Mouse (Mus musculus): ENCODE measurements around the gene N4bp2l2. TPM values are rescaled to one million over a fixed set of nuclear protein-coding genes. Genes with fewer than 3 reads are reported as not detected.
"Not testable (repeated sequence)": the region's sequence is repeated elsewhere in the genome, so short reads cannot be mapped to it uniquely, and the experiment has no call there.

The N4bp2l2 gene
- total RNA-seq, 1 experiment from 2014 or later = 148 TPM

DNA sequence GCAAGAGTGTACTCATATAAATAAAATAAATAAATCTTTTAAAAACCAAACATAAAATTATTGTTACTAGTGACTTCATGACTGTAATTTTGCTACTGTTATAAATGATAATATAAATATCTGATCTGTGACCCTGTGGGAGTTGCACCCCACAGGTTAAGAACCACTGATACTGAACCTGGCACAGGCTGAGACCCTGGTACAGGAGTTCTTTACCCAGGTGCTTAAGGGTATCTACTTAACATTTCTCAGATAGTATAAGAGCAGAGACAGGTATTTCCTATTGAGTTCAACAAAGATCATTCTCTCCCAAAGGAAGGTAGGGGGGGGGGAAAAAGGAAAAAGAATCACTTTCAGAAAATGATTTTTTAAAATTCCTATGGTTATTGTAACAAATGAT is 11.4 kb downstream of the N4bp2l2 start:
- ATAC-seq (replicated peaks; ENCODE audit: insufficient number of reproducible peaks, low FRiP score, low TSS enrichment, poor library complexity, severe bottlenecking) = no peak

DNA sequence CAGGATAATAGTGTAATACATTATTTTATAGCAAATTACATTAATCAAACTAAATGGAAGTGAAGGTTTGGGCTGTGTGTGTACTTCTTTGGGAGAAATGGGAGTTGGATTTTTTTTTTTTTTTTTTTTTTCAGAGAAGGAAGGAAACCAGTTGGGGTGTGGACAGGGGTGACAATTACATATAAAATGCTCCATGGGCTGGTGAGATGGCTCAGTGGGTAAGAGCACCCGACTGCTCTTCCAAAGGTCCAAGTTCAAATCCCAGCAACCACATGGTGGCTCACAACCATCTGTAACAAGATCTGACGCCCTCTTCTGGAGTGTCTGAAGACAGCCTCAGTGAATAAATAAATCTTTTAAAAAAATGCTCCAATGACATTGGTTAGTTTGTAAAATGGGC is 13.4 kb downstream of the N4bp2l2 start:
- no peak for ATAC-seq (replicated peaks; ENCODE audit: insufficient number of reproducible peaks, low FRiP score, low TSS enrichment, poor library complexity, severe bottlenecking)

DNA sequence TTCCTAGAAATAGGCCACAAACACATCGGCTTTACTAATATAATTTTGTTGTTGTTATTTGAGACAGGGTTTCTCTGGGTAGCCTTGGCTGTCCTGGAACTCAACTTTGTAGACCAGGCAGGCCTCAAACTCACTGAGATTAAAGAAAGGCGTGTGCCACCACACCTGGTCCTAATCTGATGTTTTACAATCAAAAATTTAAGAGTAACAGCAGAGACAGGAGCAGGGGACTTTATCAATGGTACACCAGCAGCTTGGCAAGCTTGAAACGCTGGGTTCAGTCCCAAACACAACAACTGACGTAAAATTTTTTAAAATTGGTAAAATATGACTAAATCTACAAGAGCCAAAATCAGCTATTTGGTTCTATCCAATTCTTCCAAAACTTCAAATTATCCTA is 21.1 kb downstream of the N4bp2l2 start:
- no peak for ATAC-seq (replicated peaks; ENCODE audit: insufficient number of reproducible peaks, low FRiP score, low TSS enrichment, poor library complexity, severe bottlenecking)

DNA sequence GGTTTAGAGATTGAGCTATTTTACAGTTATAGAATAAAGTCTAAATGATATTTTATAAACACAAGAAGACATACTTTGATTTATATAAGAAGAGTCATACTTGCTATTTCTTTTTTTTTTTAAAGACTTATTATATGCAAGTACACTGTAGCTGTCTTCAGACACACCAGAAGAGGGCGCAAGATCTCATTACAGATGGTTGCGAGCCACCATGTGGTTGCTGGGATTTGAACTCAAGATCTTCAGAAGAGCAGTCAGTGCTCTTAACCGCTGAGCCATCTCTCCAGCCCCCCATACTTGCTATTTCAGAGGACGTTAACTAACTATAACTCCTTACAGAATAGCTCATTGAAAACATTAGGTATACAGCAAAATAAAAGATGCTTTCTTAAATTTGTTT is 22.6 kb downstream of the N4bp2l2 start:
- ATAC-seq (replicated peaks; ENCODE audit: insufficient number of reproducible peaks, low FRiP score, low TSS enrichment, poor library complexity, severe bottlenecking) = not testable (repeated sequence)

DNA sequence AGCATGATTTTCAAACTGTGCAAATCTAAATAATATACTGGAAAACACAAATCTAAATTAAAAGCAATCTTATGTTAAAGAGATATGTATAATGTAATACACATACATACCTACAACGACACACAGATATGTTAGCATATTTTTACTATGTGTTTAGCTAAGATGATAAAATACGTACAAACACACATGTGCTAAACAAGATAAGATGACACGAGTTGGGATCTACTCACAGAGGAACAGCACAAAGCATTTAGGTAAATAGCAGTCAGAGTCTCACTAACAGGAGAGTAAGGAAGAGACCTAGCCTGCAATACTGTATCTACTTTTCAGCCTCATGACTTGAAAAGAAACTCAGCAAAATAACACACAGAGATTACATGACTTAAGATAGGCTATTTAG is 24.5 kb downstream of the N4bp2l2 start:
- no peak for ATAC-seq (replicated peaks; ENCODE audit: insufficient number of reproducible peaks, low FRiP score, low TSS enrichment, poor library complexity, severe bottlenecking)

DNA sequence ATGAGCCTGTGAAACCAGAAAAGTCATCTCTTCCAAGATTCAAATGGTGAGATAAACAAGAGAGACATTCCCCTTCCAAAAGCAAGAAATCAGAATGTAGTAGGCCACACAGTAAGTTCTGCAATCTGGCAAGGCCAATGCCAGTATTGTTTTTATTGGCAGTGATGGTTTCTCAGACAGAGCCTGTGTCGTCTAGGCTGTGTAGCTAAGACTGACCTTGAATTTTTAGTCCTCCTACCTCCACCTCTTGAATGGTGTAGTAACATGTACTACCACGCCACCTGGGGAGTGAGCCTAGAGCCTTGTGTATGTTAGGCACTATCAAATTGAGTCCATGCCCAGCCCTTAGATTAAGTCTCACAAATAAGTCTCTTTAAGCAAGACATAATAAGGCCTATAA is 36.3 kb downstream of the N4bp2l2 start:
- ATAC-seq (replicated peaks; ENCODE audit: insufficient number of reproducible peaks, low FRiP score, low TSS enrichment, poor library complexity, severe bottlenecking) = no peak

DNA sequence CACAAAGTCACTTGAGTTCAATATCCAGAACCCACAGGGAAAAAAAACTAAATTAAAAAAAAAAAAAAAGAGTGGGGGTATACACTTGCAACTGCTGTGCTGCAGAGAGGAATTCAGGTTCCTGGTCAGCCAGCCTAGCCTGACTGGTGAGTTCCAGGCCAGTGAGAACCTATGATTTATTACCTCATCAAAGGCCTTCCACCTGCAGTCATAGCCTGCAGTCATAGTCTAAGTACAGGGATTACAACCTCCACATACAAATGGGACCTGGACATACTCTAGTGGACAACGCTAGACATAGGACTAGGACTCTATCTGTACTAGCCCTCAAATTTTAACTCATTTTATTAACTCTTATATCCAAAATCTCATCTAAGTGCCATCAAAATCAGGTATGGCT is 36.7 kb downstream of the N4bp2l2 start:
- no peak for ATAC-seq (replicated peaks; ENCODE audit: insufficient number of reproducible peaks, low FRiP score, low TSS enrichment, poor library complexity, severe bottlenecking)

DNA sequence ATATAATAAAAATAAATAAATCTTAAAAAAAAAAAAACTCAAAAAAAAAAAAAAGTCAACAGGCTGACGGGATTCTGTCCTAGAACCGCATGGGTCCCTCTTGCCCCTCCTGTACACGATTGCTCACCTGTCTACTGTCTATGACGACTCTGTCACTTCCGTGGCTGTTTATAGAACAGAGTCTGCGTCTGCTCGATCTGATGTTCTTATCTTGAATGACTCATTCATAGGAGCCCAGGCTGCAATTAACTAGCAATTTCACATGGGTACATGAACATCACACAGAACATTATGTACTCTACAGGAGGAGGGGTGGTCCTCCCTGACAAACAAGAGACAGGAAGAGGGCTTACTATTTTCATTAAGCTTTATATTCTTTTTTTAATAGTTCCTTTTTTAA is 40.5 kb downstream of the N4bp2l2 start:
- no peak for ATAC-seq (replicated peaks; ENCODE audit: insufficient number of reproducible peaks, low FRiP score, low TSS enrichment, poor library complexity, severe bottlenecking)

DNA sequence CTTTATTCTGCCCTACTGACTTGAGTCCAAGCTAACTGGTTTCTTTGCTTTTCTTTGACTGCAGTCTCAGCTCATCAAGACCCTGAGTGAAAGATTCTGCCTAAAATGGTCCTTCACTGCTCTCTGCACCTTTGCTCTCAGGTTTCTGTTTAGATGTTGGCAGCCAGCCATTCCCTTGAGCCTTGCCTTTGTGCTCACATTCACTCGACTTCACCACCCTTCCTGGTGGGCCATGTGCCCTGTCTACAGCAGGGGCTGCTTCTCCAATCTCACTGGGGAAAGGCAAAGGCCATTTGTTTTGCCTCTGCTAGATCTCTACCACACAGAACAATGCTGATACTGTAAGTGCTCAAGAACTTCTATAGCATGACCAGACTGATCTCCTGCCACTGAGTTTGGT is 43.2 kb downstream of the N4bp2l2 start:
- ATAC-seq (replicated peaks; ENCODE audit: insufficient number of reproducible peaks, low FRiP score, low TSS enrichment, poor library complexity, severe bottlenecking) = no peak

DNA sequence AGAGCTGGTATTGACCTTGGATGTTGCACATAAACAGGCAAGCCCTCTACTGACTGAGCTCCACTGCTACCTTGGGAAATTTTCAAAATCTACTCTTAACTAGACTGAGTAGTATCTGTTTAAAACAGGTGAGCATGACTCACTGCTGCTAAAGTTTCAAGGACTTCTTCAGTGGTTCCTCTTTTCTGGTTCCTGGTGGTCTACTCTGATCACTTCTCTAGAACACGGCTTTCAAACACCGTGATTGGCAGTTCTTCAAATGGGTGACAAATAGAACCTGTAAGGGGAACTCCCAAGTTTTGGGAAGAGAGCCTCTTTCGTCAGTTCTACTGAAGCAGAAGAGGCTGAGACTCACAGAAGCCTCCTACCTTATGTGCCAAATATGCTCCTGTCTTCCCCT is 44.4 kb downstream of the N4bp2l2 start:
- ATAC-seq (replicated peaks; ENCODE audit: insufficient number of reproducible peaks, low FRiP score, low TSS enrichment, poor library complexity, severe bottlenecking) = peak; percentile 48; the same call in 1 of the 2 replicates

DNA sequence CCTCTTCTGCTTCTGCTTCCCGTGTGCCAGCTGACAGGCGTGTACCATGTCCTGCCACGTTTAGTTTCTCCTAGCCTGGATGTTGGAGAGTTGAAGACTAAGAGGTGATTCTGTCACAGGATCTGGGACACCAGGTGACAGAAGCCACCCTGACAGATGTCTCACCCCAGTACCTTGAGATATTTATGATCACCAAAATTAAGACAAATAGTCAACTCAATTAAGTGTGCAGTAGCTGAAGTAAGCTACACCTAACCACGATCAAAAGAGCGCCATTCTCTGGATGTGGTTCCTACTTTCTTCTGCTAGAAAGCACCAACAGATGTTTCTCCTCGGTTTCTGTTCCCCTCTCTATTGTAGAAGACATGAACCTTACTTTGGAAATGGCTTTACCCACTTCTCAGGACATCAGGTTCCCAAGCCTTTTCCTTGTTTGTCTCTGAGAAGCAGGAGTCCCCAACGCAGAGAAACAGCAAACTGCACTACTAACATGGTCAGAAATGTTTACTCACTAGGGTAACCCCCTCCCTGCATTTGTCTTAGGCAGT is 45.3 kb downstream of the N4bp2l2 start:
- no peak for ATAC-seq (replicated peaks; ENCODE audit: insufficient number of reproducible peaks, low FRiP score, low TSS enrichment, poor library complexity, severe bottlenecking)

DNA sequence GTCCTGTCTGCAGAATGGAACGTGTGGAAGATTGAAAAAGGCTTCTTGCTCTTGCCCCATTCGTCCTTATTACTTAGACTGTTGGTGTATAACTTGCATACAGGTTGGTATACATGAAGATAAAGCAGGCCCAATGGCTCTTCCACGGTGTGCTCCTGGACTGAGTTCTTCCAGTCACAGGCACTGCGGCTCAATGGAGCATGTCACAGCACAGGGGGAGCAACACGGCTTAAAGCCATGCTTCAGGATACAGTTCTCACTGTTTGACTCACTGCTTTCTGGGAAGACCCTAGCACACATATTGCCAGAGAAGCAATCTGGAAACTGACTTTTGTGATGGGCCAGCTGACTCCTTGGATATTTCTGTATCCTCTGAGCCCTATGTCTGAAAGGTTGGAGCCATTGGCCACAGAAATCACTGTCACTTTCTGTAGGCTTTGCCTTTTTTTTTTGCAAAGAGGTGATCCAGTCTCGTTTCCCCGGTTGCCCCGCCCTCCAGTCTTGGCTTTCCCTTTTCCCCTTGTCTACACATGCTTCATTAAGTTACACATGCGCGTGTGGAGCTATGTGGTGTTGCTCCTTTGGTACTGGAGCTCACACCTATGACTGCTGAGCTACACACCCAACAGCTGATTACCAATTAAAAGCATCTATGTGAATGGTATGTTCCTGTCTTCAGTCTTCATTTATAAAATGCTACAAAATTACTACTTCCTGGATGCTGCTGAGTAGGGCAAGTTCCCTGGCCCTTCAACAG is 47.2 kb downstream of the N4bp2l2 start:
- ATAC-seq (replicated peaks; ENCODE audit: insufficient number of reproducible peaks, low FRiP score, low TSS enrichment, poor library complexity, severe bottlenecking) = no peak

DNA sequence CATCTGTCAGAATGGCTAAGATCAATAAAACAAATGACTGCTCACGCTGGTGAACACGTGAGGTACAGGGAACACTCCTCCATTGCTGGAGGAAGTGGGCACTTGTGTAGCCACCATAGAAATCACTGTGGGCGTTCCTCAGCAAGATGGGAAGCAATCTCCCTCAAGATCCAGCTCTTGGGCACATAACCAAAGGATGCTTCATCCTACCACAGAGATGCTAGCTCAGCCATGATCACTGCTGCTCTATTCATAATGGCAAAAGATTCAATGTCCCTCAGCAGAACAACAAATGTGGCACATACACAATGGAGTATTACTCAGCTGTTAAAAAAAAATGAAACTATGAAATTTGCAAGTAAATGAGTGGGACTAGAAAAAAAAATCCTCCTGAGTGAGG is 49.3 kb downstream of the N4bp2l2 start:
- ATAC-seq (replicated peaks; ENCODE audit: insufficient number of reproducible peaks, low FRiP score, low TSS enrichment, poor library complexity, severe bottlenecking) = no peak

DNA sequence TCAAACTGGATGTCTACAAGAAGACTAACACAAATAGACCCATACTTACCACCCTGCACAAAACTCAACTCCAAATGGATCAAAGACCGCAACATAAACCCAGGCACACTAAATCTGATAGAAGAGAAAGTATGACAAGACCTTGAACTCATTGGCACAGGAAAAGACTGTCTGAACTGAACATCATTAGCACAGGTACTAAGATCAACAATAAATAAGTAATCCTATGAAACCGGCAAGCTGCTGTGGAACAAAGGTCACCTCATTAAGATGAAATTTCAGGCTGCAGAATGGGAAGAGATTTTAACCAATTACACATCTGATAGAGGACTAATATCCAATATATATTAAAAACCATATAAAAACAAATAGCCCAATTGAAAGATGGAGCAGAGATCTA is 49.8 kb downstream of the N4bp2l2 start:
- no peak for ATAC-seq (replicated peaks; ENCODE audit: insufficient number of reproducible peaks, low FRiP score, low TSS enrichment, poor library complexity, severe bottlenecking)

DNA sequence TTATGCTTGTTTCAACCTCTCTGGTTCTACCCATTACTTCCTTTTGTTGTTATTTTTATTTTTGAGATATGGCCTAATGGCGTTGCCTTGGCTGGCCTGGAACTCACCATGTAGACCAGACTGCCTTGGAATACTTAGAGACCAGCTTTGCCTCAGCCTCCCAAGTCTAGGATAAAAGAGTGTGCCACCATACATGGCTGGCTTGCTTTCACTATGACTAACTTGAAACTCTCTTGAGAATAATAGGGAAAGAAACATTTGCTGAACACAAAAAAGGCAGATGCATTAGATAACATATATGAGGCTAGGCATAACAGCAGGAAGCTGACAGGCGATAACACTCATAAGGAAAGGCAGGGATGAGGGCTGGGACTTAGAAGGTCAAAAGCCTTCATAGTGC is 51.9 kb downstream of the N4bp2l2 start:
- no peak for ATAC-seq (replicated peaks; ENCODE audit: insufficient number of reproducible peaks, low FRiP score, low TSS enrichment, poor library complexity, severe bottlenecking)

DNA sequence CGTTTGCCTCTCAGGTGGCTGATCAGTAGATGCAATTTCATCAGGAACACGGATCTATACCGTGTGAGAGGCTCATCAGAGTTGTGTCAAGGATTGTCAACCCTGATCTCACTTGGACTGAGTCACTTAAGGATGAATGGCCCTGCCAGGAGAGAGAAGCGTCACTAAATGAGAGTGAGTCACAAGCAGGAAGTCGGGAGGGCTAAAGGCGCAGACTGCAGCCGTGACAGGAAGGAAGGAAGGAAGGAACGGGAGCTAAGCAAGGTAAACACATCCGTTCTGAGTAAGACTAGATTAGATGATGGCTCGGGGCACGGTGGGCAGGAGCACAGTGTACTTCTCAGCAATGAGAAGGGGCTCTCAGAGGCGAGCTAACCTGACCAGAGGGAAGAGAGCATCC is 54.3 kb downstream of the N4bp2l2 start:
- ATAC-seq (replicated peaks; ENCODE audit: insufficient number of reproducible peaks, low FRiP score, low TSS enrichment, poor library complexity, severe bottlenecking) = peak; percentile 59

DNA sequence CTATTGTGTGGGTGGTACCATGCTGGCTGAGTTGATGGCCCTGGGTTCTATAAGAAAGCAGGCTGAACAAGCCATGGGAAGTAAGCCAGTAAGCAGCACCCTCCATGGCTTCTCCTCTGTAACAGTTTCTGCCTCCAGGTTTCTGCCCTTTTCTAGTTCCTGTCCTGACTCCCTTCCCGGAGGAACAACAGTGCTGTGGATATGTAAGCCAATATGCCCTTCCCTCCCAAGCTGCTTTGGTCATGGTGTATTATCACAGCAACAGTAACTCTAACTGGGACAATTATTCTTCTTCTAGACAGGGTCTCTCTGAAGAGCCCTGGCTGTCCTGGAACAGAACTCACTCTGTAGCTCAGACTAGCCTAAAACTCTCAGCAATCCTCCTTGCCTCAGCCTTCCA is 54.8 kb downstream of the N4bp2l2 start:
- ATAC-seq (replicated peaks; ENCODE audit: insufficient number of reproducible peaks, low FRiP score, low TSS enrichment, poor library complexity, severe bottlenecking) = no peak

DNA sequence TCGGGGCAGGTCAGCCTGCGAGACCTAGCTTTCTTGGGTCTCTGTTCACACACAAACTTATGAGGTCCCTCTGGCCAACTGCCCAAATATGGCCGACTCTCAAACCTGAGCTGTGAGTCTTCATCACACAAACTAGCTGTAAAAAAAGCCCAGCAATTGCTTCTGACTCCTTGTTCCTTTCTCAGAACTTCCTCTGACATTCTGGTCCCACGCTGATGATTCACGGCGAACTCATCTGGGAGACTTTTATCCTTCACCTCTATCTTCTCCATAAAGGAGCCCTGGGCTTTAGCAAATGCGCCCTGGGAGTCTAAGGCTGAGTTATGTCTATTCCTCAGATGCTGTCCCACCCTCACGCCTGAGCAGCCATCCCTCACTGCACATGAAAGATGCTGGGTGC is 58.4 kb downstream of the N4bp2l2 start:
- no peak for ATAC-seq (replicated peaks; ENCODE audit: insufficient number of reproducible peaks, low FRiP score, low TSS enrichment, poor library complexity, severe bottlenecking)

DNA sequence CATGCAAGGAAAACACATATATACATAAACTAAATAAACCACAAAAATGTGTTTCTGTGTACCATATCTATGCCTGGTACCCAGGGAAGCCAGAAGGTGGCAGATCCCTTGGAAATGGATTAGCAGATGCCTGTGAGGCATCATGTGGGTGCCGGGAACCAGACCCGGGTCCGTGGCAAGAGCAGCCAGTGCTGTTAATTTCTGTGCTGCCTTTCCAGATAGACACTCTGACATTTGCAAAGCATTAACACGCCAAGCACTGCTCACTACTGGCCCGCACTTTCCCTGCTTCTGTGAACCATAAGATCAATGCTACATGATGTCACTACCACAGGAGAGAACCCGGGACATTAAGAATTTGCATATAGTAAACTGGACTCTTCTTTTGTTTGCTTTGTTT is 59.9 kb downstream of the N4bp2l2 start:
- ATAC-seq (replicated peaks; ENCODE audit: insufficient number of reproducible peaks, low FRiP score, low TSS enrichment, poor library complexity, severe bottlenecking) = no peak

DNA sequence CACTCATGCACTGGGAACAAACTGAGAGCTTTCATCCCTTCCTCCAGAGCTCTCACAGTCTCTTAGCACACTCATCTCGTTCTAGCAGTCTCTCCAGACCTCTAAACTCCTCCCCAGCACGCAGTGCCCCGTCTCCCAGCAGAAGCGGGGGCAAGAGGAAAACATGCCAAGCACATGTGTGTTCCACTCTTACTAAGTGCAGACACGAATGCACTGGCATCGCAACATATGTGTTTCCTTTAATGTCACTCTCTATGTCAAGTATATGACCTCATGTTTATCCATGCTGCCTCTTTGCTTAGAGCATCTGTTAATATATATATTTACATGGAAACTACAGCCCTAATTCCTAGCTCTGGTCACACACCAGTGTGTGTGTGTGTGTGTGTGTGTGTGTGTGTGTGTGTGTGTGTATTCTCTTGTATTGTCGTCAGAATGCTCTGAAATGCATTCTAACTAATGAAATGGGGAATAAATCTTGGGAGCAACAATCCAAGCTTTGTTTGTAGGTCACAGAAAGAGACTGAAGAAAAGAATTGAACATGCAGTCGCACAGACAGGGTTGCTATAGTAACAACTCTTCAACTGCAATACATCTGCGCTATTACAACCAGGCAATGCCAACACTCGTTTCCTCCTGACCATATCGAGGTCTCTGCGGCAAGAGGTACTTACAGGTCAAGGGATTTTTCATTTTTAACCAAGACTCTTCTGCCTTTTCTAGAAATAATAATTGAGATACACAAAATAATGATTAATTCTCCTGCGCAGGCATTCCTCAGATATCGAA is 64.3 kb downstream of the N4bp2l2 start:
- ATAC-seq (replicated peaks; ENCODE audit: insufficient number of reproducible peaks, low FRiP score, low TSS enrichment, poor library complexity, severe bottlenecking) = 0 out of 2 replicates have a peak, but pooled peaks have one; percentile 10

Data from monocyte, adult 5-6 weeks (primary cell).